In genomic region chr15:56856057-56856456, GRCm38 (mm10) we compare ENCODE assay signal across 9 mouse cellular contexts.
DNase-seq lines count a peak whose midpoint lies in the region; ATAC-seq and TF ChIP-seq lines count a peak whose summit lies in the region.
"Had no signal": no experiment of that assay in that cellular context is flagged by ENCODE, and none has a peak within 500 bp of the region (broad histone marks: within the 10 kb centered on the region; RNA-seq: fewer than 3 reads in every experiment).

No protein-coding gene starts in this region.

- H3K4me3 ChIP-seq in forebrain, embryonic 13.5 days: no peak overlapping the region
- no peak overlapping the region for H3K4me3 ChIP-seq in lung, postnatal 0 days (ENCODE audit: low read depth, low read length)
- H3K4me3 ChIP-seq: heart, embryonic 15.5 days; neural tube, embryonic 12.5 days had no signal

- no peaks in the 10 kb centered on the region for H3K9me3 ChIP-seq in forebrain, embryonic 13.5 days (replicated peaks)
- no peaks in the 10 kb centered on the region for H3K9me3 ChIP-seq in lung, postnatal 0 days (ENCODE audit: low read length)
- H3K9me3 ChIP-seq: heart, embryonic 15.5 days; neural tube, embryonic 12.5 days had no signal

- no peaks in the 10 kb centered on the region for H3K4me1 ChIP-seq in forebrain, embryonic 13.5 days
- H3K4me1 ChIP-seq in lung, postnatal 0 days (ENCODE audit: insufficient read depth, low read depth, low read length): no peaks in the 10 kb centered on the region

- 9% methylated on average over 2 of the region's 2 CpGs for WGBS in forebrain, embryonic 13.5 days
- 15% methylated on average over 2 of the region's 2 CpGs for WGBS in lung, postnatal 0 days

- no peak for TF ChIP-seq EP300 in lung, postnatal 0 days (IDR thresholded peaks at IDR 0.05)

- peak; percentile 83 for TF ChIP-seq CTCF in lung, postnatal 0 days (IDR thresholded peaks at IDR 0.05)

- no peaks in the 10 kb centered on the region for H3K36me3 ChIP-seq in forebrain, embryonic 13.5 days (ENCODE audit: poor library complexity, severe bottlenecking)
- H3K36me3 ChIP-seq in lung, postnatal 0 days (ENCODE audit: insufficient read depth, low read length): no peaks in the 10 kb centered on the region
- H3K36me3 ChIP-seq: heart, embryonic 15.5 days; neural tube, embryonic 12.5 days had no signal

- DNase-seq in ovary, postnatal 10 days (ENCODE audit: low spot score): peak; percentile 24
- DNase-seq in ovary, adult 18-20 months (ENCODE audit: low spot score): no peak
- DNase-seq in adrenal gland, postnatal 25 days: peak; percentile 46
- DNase-seq in kidney, adult 9 months: peak; percentile 62
- peak; percentile 75 for DNase-seq in lung, postnatal 0 days (ENCODE audit: low spot score)
- DNase-seq in testis, postnatal 10 days (ENCODE audit: low spot score): peak; percentile 81

- H3K27ac ChIP-seq in forebrain, embryonic 13.5 days: no peak overlapping the region
- H3K27ac ChIP-seq in lung, postnatal 0 days (ENCODE audit: low read length): no peak overlapping the region
- H3K27ac ChIP-seq: heart, embryonic 15.5 days; neural tube, embryonic 12.5 days had no signal

- H3K9ac ChIP-seq in forebrain, embryonic 13.5 days: no peak overlapping the region
- no peak overlapping the region for H3K9ac ChIP-seq in lung, postnatal 0 days (replicated peaks; ENCODE audit: low read depth)
- H3K9ac ChIP-seq: heart, embryonic 15.5 days; neural tube, embryonic 12.5 days had no signal

- peak; percentile 57 for ATAC-seq in forebrain, embryonic 13.5 days
- no peak for ATAC-seq in lung, postnatal 0 days

- no peaks in the 10 kb centered on the region for H3K27me3 ChIP-seq in forebrain, embryonic 13.5 days
- H3K27me3 ChIP-seq in lung, postnatal 0 days (replicated peaks; ENCODE audit: insufficient read depth, low read length): no peaks in the 10 kb centered on the region
- H3K27me3 ChIP-seq: heart, embryonic 15.5 days; neural tube, embryonic 12.5 days had no signal

- no peak overlapping the region for H3K4me2 ChIP-seq in forebrain, embryonic 13.5 days
- no peak overlapping the region for H3K4me2 ChIP-seq in lung, postnatal 0 days (replicated peaks; ENCODE audit: low read depth, low read length)
- H3K4me2 ChIP-seq: heart, embryonic 15.5 days; neural tube, embryonic 12.5 days had no signal
